Mouse (Mus musculus): ENCODE measurements around the gene Mkln1. TPM values are rescaled to one million over a fixed set of nuclear protein-coding genes. Genes with fewer than 3 reads are reported as not detected.

The Mkln1 gene
- 182 and 190 TPM in 2 replicates for total RNA-seq (2021)
- long read RNA-seq, full-length matches to known transcripts = 92 of 110 reads
- long read RNA-seq, partial matches to known transcripts = 4 of 110 reads
- long read RNA-seq, other reads (novel, unspliced or antisense) = 14 of 110 reads

GRCm38 (mm10) chr6:31398431-31399205 lies at the start of gene Mkln1:
TSS of gene Mkln1 (plus strand) at chr6:31398735.
- DNase-seq = peak; percentile 92

- DNase-seq = no peak
Observed at GRCm38 (mm10) chr6:31356444-31357191, 41.9 kb upstream of the Mkln1 start.

GRCm38 (mm10) chr6:31357286-31357685 lies 41.2 kb upstream of the Mkln1 start:
- DNase-seq = no peak

DNA sequence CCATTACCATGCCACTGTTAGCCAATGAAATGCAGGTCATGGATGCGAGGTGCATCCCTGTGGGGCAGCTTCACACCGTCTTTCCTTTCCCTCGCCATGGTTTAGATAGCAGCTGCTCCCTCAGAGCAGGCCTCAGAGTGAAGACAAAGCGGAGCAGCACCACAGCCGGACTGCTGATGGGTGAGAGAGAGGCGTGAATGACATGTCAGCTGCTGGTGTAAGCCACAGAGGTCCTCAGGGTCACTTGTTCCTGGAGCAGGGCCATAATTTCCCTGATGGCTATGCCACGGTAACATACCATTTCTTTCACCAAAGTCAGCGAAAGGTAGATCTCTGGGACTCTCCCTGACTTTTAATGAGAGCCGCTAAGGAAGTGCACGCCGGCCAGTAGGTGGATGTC lies 35.9 kb upstream of the Mkln1 start:
- no peak for DNase-seq

DNA sequence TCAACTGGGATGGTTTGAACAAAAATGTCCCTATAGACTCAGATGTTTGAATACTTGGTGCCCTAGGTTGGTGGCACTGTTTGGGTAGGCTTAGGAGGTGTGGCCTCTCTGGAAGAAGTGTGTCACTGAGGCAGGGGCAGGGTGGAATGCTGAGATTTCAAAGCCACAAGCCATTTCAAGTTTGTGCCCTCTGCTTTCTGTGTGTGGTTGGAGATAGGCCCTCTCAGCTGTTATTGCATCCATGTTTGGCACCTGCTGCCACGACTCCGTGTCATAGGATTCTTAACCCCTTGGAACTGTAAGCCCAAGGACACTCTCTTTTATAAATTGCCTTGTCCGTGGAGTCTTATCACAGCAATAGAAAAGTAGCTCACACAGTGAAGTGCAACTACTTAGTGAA lies 34.1 kb upstream of the Mkln1 start:
- no peak for DNase-seq

- no peak for DNase-seq
Observed at GRCm38 (mm10) chr6:31367947-31368346, 30.6 kb upstream of the Mkln1 start.

DNA sequence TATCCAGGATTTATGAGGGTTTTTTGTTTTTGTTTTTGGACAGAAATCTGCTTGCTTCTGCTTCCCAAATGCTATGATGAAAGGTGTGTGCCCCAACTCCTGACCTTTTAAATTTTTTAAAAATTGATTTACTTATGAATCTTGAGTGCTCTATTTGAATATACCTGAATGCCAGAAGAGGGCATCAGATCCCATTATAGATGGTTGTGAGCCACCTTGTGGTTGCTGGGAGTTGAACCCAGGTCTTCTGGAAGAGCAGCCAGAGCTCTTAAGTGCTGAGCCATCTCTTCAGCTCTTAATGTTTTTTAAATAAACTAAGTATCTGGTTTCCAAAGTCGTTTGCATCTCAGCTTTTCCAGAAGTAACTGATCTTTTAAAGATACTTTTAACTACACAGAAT lies 30.0 kb upstream of the Mkln1 start:
- DNase-seq = no peak

- peak; percentile 55 for DNase-seq
Observed at GRCm38 (mm10) chr6:31369875-31370274, 28.7 kb upstream of the Mkln1 start.

- DNase-seq = peak; percentile 22
Observed at GRCm38 (mm10) chr6:31370550-31371061, 27.9 kb upstream of the Mkln1 start.

DNA sequence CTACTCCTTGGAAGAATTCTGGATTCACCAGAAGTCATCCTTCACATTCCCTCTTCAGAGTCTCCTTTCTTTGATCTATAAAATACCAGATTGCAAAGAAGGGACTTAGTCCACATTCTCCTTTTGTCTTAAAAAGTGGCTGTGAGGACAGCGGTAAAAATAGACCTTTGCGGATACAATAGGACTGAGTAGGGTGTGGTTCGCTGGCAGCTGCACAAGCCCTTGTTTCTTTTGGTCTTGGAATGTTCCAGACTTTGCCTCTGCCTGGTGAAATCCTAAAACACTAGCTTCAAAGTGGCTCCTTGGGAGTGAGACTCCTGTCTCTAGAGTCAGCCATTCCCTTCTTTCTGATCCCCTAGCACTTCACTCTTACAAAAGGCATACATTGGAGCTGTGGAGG lies 27.4 kb upstream of the Mkln1 start:
- DNase-seq = no peak

DNA sequence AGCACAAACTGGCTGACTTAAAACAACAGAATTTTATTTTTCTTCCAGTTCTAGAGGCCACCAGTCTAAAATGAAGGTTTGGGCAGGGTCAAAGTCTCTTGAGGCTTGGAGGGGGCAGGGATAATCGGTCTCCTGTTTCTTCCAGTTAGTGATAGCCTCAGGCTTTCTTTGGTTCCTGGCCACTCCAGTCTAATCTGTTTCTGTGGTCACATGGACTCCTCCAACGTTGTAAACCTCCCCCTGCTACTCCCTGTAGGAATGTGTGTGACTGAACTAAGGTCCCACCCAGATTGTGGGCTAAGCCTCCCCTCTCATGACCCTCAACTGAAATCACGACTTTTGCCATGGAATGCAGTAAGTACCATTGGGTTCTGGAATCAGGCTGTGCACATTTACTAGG lies 25.9 kb upstream of the Mkln1 start:
- DNase-seq = no peak

DNA sequence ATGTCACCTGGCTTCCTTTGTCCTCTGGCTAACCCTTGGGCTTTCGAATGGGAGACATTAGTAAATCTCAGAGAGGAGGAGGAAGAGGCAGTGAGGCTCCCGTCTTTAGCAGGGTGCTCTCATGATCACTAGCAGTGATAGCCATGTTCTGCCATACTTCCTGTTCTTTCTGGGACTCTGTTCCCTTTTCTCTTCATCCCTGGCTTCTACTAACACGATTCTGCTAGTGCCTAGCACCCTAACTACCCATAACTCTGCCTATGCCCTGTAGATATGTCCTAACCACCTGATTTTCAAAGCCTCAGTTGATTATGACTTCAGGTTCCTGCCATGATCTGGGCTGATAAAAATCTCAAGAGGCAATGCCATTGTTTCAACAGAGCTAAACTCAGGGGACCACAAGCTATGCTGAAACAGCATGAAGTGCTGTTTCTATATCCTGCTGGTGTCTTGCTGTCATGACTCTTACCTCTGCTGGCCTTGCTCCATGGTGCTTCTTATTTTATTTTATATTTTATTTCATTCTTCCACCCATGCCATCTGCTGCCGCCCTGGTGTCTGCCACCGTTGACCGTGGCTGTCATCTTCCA lies 25.4 kb upstream of the Mkln1 start:
- no peak for DNase-seq

DNA sequence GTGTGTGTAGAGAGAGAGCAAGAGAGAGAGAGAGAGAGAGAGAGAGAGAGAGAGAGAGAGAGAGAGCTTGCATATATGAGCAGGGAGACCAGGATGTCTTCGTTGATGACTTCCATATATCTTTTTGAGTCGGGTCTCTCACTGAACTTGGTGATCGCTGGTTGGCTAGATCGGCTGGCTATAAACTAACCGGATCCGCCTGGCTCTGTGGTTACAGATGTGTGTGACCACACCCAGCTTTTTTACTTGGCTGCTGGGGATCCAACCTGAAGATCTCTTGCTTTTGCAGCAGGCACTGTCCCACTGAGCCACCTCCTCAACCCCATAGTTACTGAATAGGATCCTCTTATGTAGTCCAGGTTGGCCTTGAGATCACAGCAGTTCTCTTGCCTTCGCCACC lies 15.5 kb upstream of the Mkln1 start:
- DNase-seq = no peak

DNA sequence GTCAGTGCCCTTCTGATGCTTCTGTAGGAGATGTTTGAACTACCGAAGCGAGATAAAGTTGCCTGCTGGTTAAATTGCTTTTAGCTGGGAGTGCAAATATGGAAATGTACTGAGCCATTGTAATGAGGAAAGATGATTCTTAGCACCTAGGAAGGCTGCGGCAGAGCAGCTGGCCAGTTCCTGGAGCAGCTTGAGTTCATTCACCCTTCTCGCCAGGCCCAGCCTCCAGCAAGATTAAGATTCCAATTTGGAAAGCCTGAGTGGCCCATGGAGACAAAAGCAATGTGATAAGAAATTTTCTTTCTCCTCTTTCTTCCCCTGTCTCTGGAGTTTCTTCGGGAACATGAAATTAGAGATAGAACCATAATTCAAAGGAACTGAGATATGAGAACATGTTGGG lies 13.7 kb upstream of the Mkln1 start:
- DNase-seq = no peak

DNA sequence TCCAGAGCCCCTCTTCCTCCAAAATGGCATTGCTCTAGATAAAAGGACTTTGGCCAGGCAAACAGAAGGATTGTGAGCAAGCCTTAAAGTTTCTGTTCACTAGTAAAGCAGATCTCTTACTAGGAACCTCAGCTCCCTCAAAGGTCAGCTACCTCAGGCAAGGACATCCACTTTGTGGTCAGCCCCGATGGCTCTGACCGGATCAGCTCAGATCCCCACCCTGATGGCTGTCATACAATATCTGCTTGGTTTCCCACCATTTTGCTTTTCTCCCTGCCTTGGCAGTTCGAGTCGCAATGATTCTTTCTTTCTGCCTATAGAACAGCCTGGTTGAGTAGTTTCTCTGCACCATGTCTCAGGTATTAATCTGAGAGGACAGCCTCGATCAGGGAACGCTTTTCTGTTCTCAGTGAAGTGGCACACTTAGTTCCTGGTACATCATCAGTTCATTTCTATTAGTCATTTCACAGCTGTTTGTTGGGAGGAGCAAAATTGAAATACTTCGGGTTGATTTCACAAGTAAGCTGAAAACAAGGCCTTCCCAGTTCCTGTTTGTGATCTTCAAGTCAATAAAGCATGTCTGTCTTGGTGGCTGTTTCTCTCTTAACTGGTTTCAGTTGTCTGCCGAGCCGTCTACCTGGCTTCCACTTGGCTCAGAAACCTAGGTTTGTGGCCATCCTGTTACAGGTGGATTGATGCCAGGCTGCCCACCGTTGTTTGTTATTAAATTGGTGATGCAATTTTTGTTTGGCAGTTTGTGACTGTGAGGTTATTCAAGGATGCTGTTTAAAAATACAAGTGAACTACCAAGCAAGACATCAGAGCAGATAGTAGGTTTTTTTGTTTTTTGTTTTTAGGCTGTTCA lies 13.0 kb upstream of the Mkln1 start:
- no peak for DNase-seq

DNA sequence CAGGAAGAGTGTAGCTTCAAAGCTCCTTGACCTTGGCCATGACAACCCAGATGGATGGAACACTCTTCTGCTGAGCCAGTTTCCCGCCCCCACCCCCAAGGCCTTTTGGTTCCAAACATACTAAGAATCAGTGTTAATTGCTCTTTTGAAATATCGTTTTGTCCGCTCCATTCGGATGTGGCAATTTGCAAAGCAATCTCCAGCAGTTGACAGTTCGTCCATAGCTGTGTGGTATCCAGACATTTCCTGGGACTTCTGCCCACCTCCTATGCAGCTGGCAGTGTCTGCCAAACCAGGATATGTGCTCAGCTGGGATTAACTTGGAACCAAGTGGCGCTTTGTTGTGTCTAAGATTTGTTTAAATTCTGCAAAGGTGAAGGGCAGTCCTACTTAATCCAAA lies 8.8 kb upstream of the Mkln1 start:
- no peak for DNase-seq

GRCm38 (mm10) chr6:31390243-31390981 lies 8.1 kb upstream of the Mkln1 start:
- peak; percentile 34 for DNase-seq

DNA sequence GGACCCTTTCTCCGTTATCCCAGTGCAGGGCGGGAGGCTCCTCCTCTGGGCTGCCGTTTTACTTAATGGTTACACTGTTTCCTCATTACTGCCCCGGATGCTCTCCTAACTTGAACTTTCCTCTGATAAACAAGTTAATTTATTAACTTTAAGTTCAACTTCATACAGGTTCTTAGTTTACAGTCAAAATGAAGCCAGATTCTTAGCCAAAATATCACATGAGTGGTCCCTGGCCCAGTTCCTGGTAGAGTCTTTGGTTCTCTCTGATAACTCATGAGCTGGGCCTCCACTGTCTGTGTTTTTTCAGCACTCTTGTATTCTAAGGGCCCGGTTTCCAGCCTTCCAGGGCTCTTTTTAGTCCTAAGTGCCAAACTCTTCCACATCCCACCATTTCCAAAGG lies 5.7 kb upstream of the Mkln1 start:
- no peak for DNase-seq

DNA sequence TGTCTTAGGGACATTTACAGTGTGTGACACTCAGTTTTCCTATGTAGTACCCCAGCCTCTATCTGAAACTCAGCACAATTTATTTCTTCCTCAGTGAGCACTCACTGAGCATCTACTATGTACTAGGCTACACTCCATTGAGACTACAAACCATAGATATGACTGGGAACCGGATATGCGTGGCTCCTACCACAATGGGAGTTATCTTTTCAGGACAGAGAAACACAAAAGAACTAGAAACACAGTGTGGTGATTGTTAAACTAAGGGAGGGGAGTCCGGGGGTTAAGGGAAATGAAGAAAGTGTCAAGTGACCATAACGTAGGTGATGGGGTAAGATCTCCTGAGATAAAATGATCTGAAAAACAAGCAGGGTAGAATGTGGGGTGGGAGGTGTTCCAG lies 2.4 kb upstream of the Mkln1 start:
- no peak for DNase-seq

GRCm38 (mm10) chr6:31397308-31397707 lies 1.2 kb upstream of the Mkln1 start:
- DNase-seq = no peak

DNA sequence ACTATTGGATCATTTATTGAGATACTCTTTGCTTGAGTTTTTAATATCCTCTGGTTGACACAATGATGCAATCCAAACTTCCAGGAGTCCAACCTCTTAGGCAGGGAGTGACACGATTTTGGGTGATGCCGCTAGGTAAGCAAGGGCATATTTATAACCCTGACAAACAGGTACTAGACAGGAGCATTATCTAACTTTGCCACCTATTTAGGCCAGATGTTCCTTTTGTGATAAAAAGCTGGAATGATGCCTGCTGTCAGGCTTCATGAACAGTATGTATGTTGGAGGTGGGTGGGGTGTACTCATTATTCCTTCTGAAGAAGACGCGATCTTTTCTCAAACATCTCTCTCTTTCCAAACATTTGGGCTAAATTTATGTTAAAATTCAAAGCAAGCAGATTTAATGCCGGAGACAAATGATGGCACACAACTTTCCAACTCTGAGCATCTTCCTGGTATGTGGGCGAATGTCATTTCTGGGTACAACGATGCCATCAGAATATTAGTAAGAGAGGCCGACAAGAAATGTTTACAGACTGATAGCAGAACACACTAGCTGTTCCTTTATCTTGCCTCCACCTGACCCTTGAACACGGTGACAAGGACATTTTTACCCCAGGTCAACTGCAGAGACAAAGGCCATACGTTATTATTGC lies 632 bp upstream of the Mkln1 start:
- no peak for DNase-seq

All from adrenal gland, postnatal 25 days (tissue).